Mouse (Mus musculus): ENCODE results near the gene Bloc1s5. TPM values are rescaled to one million over a fixed set of nuclear protein-coding genes. Genes with fewer than 3 reads are reported as not detected.
A peak's percentile ranks its signal among the peaks of the same experiment; 100 is the strongest.

Gene Bloc1s5
- polyA plus RNA-seq, 1 experiment, result 8.7 TPM

- Histone ChIP-seq H3K4me2 (ENCODE audit: low read depth) (no peak overlapping the region), H3ac (ENCODE audit: control insufficient read depth, insufficient read length) (no peak overlapping the region), H3K36me3 (ENCODE audit: control insufficient read depth, insufficient read depth) (no peaks in the 10 kb centered on the region), H3K27me3 (ENCODE audit: control insufficient read depth, insufficient read depth, insufficient read length) (no peaks in the 10 kb centered on the region), H3K79me2 (ENCODE audit: control insufficient read depth, insufficient read depth) (no peaks in the 10 kb centered on the region), H3K4me3 (no peak overlapping the region)
- TF ChIP-seq USF1 (IDR thresholded peaks at IDR 0.05; ENCODE audit: low read depth) (no peak), POLR2AphosphoS2 (IDR thresholded peaks at IDR 0.05; ENCODE audit: insufficient read length, low read depth) (no peak), SRF (IDR thresholded peaks at IDR 0.05; ENCODE audit: control insufficient read depth, insufficient read length, low read depth) (no peak), E2F4 (IDR thresholded peaks at IDR 0.05; ENCODE audit: insufficient read depth) (no peak), MAX (IDR thresholded peaks at IDR 0.05; ENCODE audit: low read depth) (no peak), MYOD1 (IDR thresholded peaks at IDR 0.05; ENCODE audit: control insufficient read depth in 1 of 3, insufficient read length in 2 of 3, low read depth in 2 of 3) (no peak), TCF12 (IDR thresholded peaks at IDR 0.05; ENCODE audit: insufficient read depth, poor library complexity, severe bottlenecking) (no peak), TCF3 (IDR thresholded peaks at IDR 0.05; ENCODE audit: insufficient read length, low read depth) (no peak), REST (IDR thresholded peaks at IDR 0.05; ENCODE audit: insufficient read depth, insufficient read length) (no peak), POLR2A (IDR thresholded peaks at IDR 0.05; ENCODE audit: insufficient read length, low read depth) (no peak), MYOG (IDR thresholded peaks at IDR 0.05; ENCODE audit: control insufficient read depth in 1 of 3, insufficient read depth in 1 of 3, insufficient read length in 2 of 3, low read depth in 2 of 3) (no peak), CEBPB (IDR thresholded peaks at IDR 0.05; ENCODE audit: insufficient read depth, poor library complexity, severe bottlenecking) (no peak)
Measured at GRCm38 (mm10) chr13:38664753-38665152, 29.8 kb upstream of the Bloc1s5 start.

- Histone ChIP-seq H3K4me3 (peak overlapping the region; percentile 77), H3ac (ENCODE audit: control insufficient read depth, insufficient read length) (no peak overlapping the region), H3K27me3 (ENCODE audit: control insufficient read depth, insufficient read depth, insufficient read length) (no peaks in the 10 kb centered on the region), H3K4me2 (ENCODE audit: low read depth) (no peak overlapping the region), H3K79me2 (ENCODE audit: control insufficient read depth, insufficient read depth) (peaks cover 21% of the 10 kb centered on the region), H3K36me3 (ENCODE audit: control insufficient read depth, insufficient read depth) (peaks cover 10% of the 10 kb centered on the region)
- no peak for TF ChIP-seq TCF3 (IDR thresholded peaks at IDR 0.05; ENCODE audit: insufficient read length, low read depth)
- no peak for TF ChIP-seq POLR2AphosphoS2 (IDR thresholded peaks at IDR 0.05; ENCODE audit: insufficient read length, low read depth)
- TF ChIP-seq MYOD1 (IDR thresholded peaks at IDR 0.05; ENCODE audit: control insufficient read depth in 1 of 3, insufficient read length in 2 of 3, low read depth in 2 of 3), result no peak
- no peak for TF ChIP-seq POLR2A (IDR thresholded peaks at IDR 0.05; ENCODE audit: insufficient read length, low read depth)
- TF ChIP-seq USF1 (IDR thresholded peaks at IDR 0.05; ENCODE audit: low read depth), result no peak
Measured at GRCm38 (mm10) chr13:38659524-38660136, 24.7 kb upstream of the Bloc1s5 start.

GRCm38 (mm10) chr13:38658528-38659280 is 23.8 kb upstream of the Bloc1s5 start, which contains the start of gene Eef1e1:
Gene Eef1e1, minus strand, starts transcription at chr13:38659058.
- H3ac ChIP-seq (ENCODE audit: control insufficient read depth, insufficient read length), result peak within 1 kb of the TSS; percentile 18

GRCm38 (mm10) chr13:38657865-38658264 is 23.0 kb upstream of the Bloc1s5 start:
- H3K36me3 ChIP-seq (ENCODE audit: control insufficient read depth, insufficient read depth), result peaks cover 26% of the 10 kb centered on the region
- peaks cover 21% of the 10 kb centered on the region for H3K79me2 ChIP-seq (ENCODE audit: control insufficient read depth, insufficient read depth)
- H3K4me2 ChIP-seq (ENCODE audit: low read depth), result peak overlapping the region; percentile 91
- TF ChIP-seq TCF3 (IDR thresholded peaks at IDR 0.05; ENCODE audit: insufficient read length, low read depth) (no peak), CEBPB (IDR thresholded peaks at IDR 0.05; ENCODE audit: insufficient read depth, poor library complexity, severe bottlenecking) (no peak), POLR2A (IDR thresholded peaks at IDR 0.05; ENCODE audit: insufficient read length, low read depth) (no peak), MYOD1 (IDR thresholded peaks at IDR 0.05; ENCODE audit: control insufficient read depth in 1 of 3, insufficient read length in 2 of 3, low read depth in 2 of 3) (no peak), E2F4 (IDR thresholded peaks at IDR 0.05; ENCODE audit: insufficient read depth) (no peak), USF1 (IDR thresholded peaks at IDR 0.05; ENCODE audit: low read depth) (no peak), MAX (IDR thresholded peaks at IDR 0.05; ENCODE audit: low read depth) (no peak)
- peak overlapping the region; percentile 18 for H3ac ChIP-seq (ENCODE audit: control insufficient read depth, insufficient read length)
- H3K4me3 ChIP-seq, result peak overlapping the region; percentile 77
- H3K27me3 ChIP-seq (ENCODE audit: control insufficient read depth, insufficient read depth, insufficient read length), result no peaks in the 10 kb centered on the region

More at GRCm38 (mm10) chr13:38658528-38659280, 23.8 kb upstream of the Bloc1s5 start, which contains the start of gene Eef1e1:
- Histone ChIP-seq H3K4me3 (peak within 1 kb of the TSS; percentile 77), H3K79me2 (ENCODE audit: control insufficient read depth, insufficient read depth) (peaks cover 21% of the 10 kb centered on the region), H3K36me3 (ENCODE audit: control insufficient read depth, insufficient read depth) (peaks cover 19% of the 10 kb centered on the region), H3K4me2 (ENCODE audit: low read depth) (peak within 1 kb of the TSS; percentile 91), H3K27me3 (ENCODE audit: control insufficient read depth, insufficient read depth, insufficient read length) (no peaks in the 10 kb centered on the region)
- TF ChIP-seq POLR2A (IDR thresholded peaks at IDR 0.05; ENCODE audit: insufficient read length, low read depth) (peak; percentile 83), MAX (IDR thresholded peaks at IDR 0.05; ENCODE audit: low read depth) (no peak), POLR2AphosphoS2 (IDR thresholded peaks at IDR 0.05; ENCODE audit: insufficient read length, low read depth) (peak; percentile 64), E2F4 (IDR thresholded peaks at IDR 0.05; ENCODE audit: insufficient read depth) (no peak), SRF (IDR thresholded peaks at IDR 0.05; ENCODE audit: control insufficient read depth, insufficient read length, low read depth) (no peak), CEBPB (IDR thresholded peaks at IDR 0.05; ENCODE audit: insufficient read depth, poor library complexity, severe bottlenecking) (no peak), MYOD1 (IDR thresholded peaks at IDR 0.05; ENCODE audit: control insufficient read depth in 1 of 3, insufficient read length in 2 of 3, low read depth in 2 of 3) (no peak), MYOG (IDR thresholded peaks at IDR 0.05; ENCODE audit: control insufficient read depth in 1 of 3, insufficient read depth in 1 of 3, insufficient read length in 2 of 3, low read depth in 2 of 3) (peak in 1 of 3 experiments; percentile 14), TCF12 (IDR thresholded peaks at IDR 0.05; ENCODE audit: insufficient read depth, poor library complexity, severe bottlenecking) (no peak), REST (IDR thresholded peaks at IDR 0.05; ENCODE audit: insufficient read depth, insufficient read length) (no peak), USF1 (IDR thresholded peaks at IDR 0.05; ENCODE audit: low read depth) (no peak), TCF3 (IDR thresholded peaks at IDR 0.05; ENCODE audit: insufficient read length, low read depth) (no peak)

Data from myocyte (in vitro differentiated cells).